Mouse (Mus musculus) heart, postnatal 14 days (tissue): ENCODE measurements around the gene Tmtc1. TPM values are rescaled to one million over a fixed set of nuclear protein-coding genes. Genes with fewer than 3 reads are reported as not detected.

ENCODE experiments used
- DNase-seq, 2 experiments: peaks; one replicate each; pipeline ENCODE4 v3.0.0; 2021 to 2022
- intact Hi-C: fragments of 180-260 bp; cut with DNase I; formaldehyde crosslinking; loops from one replicate; pipeline ENCODE4 v1.15.1; 2025
- total RNA-seq, 2 experiments: library from RNA; stranded (reverse); gene quantifications; 2 replicates each; pipeline ENCODE4 v1.2.3; 2021

The Tmtc1 gene
- total RNA-seq, 2 experiments from 2014 or later = 43.2 to 55.6 TPM

DNA sequence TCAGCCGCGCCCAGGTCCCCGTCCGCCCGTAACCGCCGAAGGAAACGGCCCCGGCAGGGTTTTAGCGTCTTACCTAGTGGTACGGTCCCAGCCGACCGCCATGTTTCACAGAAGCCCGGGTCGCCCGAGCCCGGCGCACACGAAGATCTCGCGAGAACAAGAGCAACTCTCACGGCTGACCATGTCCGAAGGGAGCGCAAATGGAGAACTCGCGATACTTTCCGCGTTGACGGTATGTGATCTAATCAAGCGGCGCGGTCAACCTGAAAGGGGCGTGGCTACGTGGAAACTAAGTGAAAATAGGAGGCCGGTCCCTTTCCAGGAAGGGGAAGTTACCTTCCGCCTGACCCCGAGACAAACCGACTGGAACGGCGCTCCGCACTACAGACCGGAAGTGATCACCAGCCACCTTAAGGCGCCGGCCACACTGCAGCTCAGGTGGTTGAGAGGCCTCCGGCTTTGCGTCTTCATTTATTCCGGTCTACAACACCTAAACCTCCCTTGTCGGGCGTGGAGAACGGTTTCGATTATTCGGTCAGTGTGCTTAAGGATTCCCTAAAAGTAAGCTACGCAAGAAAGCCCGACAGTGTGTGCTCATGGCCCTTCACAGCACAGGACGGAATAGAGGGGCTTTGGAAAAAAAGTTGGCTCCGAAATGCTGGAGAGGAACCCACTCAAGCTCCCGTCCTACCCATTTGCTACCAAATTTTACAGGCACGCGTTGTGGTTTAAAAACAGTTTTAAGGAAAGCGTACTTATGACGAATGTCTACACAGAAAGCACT, 232.1 kb downstream of the Tmtc1 start, which contains the start of gene Ergic2:
Gene Ergic2, minus strand, starts transcription at position 478 of the 784 bp plus-strand sequence.
- intact Hi-C loops = loop anchor here (5.0 to 10.0 kb wide), 2 partner anchors 703 to 1095 kb away; partner anchors contain the start of gene Resf1
- DNase-seq = peak; percentile 93 to 96

DNA sequence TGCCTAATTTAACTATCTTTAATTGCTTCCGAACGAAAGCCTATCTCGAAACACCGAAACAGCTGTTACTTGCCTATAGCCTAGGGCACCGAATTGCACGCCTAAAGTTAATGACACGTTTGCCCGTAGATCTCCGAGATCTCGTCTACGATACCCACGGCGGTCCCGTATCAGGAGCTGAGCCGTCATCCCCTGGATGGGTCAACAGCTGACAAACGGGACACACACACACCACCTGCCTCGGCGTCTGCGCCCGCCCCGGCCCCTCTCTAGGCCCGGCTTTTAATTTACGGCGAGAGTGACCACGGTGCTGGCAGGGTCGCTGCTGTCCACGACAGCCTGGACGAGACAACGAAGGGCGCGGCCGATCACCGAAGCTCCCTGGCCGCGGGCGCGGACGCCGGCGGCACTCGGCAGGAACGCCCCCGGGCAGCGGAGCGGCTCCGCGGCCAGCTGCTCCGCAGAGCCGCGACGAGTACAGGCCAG, 232.8 kb downstream of the Tmtc1 start:
- no peak for DNase-seq
- intact Hi-C loops = loop anchor here (5.0 to 10.0 kb wide), 2 partner anchors 703 to 1096 kb away; partner anchors contain the start of gene Resf1

DNA sequence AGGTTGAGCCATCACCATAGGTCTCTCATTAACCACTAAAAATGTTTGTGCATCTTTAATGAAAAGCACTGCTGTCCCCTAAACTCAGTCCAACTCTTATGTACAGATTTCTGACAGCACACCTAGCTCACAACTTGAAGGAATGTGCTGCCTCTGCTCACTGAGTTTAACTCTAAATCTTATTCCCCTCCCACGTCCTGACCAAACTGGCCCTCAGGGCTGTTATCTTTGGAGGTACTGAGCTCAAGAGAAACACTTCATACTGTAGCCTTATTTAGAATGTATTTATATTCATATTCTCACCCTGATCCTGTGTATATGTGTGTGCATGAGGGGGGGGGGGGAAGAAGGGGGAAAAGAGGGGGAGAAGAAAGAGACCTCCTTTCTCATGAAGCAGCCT, 236.7 kb downstream of the Tmtc1 start:
- intact Hi-C loops = no loop called here
- DNase-seq = no peak

DNA sequence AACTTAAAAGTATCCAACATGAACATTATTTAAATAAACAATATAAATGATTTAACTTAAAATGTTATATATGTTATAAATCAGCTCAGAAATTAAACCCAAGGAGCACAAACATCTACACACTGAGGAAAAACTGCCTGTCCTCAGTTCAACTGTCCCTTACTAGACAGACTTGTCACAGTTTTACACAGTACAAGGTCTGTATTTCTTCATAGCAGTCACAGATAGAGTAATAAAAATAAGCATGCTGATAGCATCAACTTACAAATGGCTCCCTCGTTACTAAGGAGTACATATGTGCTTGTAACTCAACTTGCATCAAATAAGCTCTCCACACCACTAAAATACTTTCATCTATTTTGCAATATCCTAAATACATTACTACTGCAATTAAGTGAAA, 239.1 kb downstream of the Tmtc1 start:
- intact Hi-C loops = no loop called here
- DNase-seq = no peak

DNA sequence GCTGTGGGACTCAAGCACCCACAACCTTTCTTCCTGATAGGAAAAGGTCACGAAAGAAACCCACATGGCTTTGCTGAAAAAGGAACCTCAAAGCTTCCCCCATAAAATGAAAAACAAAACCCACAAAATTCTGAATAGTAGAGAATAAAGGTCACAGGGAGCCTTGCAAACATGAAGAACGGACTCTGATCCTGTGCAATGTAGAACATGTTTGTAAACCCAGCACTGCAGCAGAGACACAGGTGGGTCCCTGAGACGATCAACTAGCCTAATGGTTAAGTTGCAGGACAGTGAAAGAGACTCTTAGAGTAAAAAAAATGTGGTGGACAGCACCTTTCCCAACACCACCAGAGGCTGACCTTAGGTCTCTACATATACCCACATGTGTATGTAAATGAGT, 244.5 kb downstream of the Tmtc1 start:
- DNase-seq = no peak
- intact Hi-C loops = no loop called here

DNA sequence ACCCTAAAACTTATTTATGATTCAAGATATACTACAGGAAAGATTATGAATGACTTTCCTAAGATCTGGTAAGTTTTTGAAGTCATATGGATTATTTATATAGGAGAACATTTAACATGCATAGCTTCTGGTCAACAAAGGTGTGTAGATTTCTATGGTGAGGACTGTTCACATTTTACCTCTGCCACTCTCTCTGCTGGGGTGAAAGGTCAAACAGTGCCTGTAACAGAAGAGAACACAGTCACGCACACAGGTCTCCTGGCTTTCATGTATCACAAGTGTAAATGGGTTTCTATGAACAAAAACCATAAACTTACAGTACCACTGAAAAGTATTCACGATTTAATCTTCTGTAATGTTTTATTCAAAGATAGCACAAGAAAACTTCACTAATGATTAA, 245.0 kb downstream of the Tmtc1 start:
- intact Hi-C loops = no loop called here
- no peak for DNase-seq

DNA sequence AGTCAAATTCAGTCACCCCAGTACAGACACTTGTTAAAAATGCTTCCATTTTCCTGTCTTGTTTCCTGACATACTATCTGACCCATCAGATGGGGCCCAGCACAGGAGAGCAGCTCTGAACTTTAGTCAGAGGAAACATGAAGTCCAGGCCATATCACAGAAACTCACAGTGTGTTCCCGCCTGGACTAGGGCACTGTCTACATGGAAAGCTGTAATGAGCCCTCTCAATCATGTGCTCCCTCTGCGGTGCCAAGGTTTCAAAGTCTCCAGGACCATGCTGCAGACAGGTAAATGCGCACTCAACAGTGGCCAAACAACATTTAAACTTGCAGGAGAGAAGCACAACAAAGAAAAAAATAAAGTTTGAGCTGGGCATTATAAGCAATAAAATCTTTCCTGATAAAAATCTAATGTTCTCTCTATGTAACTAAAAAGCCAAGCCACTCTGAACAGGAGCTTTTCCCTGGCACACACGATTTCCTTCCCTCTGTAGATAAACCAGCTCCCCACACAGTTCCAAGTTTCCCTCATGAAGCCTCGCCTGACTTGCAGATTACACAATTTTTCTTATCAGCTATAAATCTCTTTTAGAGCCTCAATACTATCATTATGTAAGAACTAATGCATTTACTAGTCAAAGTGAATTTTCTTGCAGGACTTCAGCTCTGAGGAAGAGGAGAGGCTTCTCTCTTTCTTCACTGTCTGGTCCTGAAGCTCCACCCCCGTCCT, 250.1 kb downstream of the Tmtc1 start:
- no peak for DNase-seq
- intact Hi-C loops = no loop called here

DNA sequence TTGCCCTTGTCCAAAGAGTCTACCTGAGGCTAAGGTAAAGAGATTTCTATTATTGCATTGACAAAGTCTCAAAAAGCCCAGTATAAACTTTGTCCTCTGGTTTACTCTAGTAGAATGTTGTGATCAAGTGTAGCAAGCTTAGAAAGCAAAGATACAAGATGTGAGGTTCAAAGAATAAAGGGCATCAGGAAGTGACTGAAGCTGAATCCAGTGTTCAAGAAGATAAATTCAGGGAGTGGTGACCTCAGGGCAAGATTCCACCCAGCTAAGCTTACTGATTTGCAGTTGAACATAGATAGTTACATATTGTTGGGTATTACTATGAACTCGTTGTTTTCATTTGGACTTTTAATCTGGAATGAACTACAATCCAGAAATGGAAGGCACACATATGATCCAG, 258.5 kb downstream of the Tmtc1 start:
- no peak for DNase-seq
- intact Hi-C loops = no loop called here

Other genes with a start within 250 kb of the Tmtc1 start
- 10 to 100 TPM; 46.3 to 63.5 TPM for gene Ergic2, start 232.0 kb downstream of the Tmtc1 start, total RNA-seq